Mouse (Mus musculus): ENCODE results near the gene Itgb3.

The Itgb3 gene

DNA sequence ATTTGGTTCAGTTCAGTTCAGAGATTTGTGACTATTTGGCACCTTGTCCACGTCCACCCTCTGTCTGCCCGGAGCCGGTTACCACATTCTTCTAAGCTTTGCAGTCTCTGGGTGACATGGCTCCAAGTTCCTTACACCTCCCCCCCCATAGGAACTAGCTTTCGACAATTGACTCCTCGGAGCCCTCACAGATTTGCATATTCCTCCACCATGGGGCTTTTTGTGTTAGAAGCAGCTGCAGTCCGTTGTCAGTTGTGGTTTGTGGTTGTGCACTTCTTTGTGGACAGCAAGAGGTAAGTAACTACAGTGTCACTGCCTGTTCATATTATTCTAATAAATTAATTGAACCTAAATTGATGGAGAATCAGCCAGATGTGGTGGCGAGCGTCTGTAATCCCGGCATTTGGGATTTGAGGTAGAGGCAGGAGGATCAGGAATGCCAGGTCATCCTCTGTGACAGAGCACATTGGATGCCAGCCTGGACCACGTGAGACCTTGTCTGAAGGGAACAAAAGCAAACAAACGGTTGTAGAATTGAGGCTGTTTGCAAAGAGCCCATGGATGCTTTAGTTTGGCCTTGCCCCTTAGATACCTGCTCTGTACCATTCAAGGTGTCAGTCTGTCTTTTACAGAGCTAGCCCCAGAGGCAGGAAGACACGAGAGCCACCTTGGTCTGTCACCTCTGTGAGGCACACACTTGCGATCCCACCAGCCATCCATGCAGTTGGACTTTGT is 25.0 kb upstream of the Itgb3 start:
- DNase-seq: no peak

DNA sequence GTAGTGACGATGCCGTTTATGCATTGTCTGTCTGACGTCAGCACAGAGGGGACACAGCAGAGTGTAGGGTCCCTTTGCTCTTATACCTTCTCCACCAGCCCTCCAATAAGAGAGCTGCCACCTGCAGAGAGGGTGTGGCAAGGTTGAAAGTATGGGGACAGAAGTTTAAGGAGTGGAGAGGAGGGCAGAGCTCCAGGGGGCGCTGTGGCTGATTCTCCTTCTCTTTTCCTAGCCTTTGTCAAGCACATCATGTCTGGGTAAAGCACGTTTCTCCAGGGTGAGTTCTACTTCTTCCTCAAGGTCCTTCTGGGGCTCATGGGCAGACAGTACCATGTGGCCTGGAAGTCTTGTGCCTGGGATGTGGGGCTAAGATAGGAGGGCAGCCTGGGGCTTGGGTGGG is 22.3 kb upstream of the Itgb3 start:
- DNase-seq: no peak

DNA sequence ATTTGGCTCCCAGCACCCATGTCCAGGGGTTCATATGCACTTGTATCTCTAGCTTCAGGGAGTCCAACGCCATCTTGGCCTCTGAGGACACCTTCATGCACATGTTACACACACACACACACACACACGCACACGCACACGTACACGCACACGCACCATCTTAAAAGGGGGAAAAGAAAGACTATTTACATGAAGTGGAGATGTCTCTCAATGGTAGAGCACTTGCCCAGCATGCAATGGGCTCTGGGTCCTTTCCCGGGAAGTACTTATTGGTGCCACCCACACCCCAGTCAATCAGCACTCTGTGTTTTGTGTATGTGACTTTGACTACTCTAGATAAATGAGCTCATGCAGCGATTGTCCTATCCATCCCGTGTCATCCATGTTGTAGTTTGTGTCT is 19.9 kb upstream of the Itgb3 start:
- no peak for DNase-seq

DNA sequence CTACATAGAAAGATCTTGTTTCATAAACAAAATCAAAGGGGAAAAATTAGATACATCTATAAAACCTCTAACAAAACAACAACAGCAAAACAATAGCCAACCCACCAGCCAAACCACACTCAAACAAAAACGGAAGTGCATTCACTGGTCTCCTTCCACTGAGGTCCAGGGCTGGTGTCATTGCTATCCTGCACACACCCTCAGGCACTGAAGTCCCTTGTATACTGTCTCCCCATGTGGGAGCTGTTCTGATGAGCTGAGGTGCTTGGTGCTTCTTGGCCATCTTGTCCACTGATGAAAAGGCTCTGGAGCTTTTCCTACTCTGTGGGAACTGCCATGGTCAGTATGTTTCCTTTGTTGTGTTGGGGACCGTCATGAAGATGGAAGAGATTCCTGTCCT is 19.3 kb upstream of the Itgb3 start:
- DNase-seq: no peak

DNA sequence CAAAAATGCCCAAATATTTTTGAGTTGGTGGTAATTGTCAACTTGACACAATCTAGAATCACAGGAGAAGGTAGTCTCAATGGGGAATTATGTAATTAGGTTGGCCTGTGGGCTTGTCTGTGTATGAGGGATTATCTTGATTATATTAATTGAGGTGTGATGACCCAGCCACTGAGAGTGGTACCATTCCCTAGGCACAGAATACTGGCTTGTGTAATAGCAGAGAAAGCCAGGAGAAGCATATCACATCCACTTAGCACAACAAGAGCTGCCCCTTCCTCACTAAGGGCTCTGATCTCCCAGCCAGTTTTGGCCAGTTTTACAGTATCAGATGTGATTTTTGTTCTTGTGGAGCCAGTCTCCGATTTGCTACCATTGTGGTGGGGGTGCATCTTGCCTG is 18.2 kb upstream of the Itgb3 start:
- no peak for DNase-seq

DNA sequence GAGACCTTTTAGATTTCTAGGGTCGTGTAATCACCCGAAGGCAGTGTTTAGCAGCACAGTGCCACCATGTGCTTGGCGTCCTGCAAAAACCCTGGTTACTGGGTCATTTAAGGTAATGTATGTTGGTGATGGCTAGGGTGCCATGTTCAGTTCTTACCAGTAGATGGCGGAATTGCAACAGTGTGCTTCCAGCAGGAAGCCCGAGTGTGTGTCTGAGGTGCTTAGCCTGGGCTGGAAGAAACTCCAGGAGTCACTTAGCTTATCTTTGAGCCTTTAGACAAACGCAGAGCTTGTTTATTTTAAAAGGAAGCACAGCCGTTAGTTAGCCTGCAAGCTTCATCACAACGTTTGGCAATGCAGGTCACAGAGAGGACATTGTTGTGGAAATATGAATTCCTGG is 17.7 kb upstream of the Itgb3 start:
- DNase-seq: peak; percentile 88

DNA sequence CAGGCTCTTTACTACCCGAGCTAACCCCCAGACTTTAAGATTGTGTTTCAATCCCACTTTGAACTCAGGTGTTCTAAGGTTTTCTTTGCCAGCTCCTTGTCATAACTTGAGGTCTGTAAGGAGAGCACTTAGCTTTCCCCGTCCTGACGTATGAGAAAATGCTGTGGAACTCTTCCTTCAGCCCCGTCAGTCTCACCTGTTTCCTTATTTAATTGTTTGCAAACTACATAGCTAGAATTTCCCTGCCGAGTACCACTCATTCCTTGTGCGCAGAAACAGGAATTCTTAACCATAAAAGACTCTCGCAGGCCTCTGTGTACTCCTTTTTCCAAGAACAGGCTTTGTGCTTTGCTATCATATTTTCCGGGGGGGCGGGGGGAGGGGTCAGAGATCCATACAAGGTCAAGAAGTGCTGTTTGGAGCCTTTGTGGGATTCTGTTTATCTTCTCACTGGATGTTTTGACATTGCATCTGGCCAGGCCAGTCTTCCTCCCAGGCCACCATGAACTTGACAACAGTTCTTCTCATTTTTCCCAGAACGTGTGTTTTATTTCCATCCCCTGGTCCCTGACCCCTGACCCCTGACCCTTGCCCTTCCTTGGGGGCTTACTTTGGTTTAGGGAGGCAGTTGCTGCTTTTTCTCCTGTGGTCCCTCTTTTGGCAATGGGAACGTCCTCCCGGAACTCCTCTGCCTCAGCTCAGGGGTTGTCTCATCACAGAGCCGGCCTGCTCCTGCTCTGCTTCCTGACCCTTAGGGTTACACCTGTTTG is 15.5 kb upstream of the Itgb3 start:
- DNase-seq: no peak

DNA sequence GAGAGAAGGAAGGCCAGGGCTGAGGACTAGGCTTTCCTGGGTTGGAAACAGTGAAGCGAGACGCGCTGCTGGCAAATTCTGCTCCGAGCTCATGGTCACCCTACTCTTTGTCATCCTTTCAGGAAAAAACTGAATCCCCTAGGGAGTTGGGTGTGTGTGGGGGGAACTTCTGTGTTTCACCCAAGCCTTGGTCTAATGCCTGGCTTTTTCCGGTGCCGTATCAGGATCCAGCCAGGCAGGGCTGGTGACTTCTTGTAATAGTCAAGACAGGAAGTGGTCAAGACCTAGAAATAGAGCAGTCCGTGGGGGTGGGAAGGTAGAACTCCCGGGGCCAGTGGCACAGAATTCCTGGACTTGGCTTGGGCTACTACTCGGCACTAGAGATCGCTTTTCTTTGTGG is 11.4 kb upstream of the Itgb3 start:
- no peak for DNase-seq

DNA sequence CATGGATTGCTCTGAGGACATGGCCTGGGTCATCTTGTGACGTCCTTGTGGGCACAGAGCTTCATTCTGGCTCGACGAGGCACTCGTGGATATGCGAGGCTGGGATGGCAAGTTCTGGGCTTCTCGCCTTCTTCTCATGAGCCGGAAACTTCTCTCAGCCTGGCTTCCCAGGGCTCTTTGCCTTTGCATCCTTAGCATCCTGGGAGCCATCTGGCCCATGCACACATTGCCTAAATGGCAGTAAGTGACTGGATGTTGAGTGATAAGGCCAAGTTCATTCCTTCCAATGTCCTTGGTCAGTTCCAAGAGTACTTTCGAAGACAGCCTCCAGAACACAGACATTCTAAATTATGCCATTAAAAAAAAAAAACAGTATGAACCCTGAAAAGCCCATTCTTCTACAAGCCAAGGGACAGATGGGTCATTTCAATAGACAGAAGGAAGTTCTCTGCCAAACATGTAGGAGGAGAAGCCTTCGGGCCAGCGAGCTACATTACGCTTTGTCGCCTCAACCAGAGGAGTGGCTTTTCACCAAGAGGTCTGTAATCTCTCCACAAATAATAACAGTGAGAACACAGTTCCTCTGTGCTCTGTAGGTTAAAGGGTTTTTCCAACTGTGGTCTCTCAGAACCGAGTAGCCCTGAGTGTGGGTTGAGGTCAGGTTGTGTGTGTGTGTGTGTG is 8.4 kb upstream of the Itgb3 start:
- DNase-seq: no peak

DNA sequence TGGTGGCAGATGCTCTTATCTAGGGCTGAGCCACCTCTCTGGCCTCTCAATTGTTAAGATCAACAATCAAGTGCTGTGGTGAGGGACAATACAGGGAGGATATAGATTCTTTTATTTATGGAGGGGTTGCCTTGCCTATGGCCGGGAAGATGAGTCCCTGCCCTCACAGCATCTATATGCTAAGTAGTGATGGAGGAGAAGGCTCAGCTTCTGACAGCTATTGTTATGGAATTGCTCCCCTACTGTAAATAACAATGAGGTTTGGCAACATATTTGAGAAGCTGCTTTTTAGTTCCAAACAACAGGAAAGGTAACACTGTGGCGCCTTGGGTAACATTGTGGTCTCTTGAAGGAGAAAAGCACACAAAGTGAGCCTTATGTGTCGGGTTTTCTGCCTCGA is 7.1 kb upstream of the Itgb3 start:
- no peak for DNase-seq

DNA sequence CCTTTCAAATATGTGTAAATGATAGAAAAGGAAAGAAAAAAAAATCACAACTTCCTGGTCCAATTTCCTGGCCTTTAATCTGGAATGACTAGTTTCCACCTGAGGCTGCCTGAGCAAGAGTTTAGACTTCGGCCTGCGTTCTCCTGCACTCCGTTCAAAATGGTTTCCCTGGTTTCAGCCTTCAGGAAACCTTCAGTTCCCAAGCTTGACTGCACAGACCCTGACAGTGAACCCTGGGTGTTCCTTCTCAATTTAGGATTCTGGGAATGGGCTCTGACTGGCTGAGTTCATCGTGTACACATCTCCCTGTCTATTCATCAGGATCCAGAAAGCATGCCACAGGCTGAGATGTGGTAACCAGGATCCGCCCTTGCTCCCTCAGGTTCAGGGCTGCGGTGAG is 3.6 kb upstream of the Itgb3 start:
- no peak for DNase-seq

DNA sequence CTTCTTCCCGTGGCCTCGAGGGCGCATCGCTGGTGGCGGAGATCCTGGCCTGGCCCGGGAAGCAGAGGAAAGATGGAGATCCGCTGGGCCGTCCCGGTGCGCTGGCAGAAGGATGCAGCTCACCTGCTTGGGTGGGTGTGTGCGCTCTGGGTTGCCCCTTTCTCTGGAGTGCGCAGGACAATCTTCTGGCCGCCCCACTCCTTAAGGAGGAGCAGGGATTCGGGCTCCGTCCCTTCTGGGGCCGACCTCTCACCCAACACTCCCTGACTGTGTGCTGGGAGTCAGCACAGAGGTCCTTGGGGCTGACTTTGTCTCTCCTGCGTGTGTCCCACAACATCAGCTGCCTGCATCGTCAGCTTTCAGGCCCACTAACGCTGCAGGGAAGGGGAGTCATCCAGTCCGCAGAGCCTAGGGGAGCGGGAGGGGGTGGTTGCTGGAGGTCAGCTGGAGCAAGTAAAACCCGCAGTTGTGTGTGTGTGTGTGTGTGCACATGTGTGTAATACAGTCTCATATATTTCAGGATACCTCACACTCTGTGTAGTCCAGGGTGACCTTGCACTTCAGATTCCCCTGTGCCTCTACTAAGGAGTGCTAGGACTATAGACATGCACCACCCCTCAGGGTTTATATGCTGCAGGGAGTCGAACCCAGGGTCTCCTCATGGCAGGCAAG is 585 bp downstream of the Itgb3 start:
- no peak for DNase-seq

DNA sequence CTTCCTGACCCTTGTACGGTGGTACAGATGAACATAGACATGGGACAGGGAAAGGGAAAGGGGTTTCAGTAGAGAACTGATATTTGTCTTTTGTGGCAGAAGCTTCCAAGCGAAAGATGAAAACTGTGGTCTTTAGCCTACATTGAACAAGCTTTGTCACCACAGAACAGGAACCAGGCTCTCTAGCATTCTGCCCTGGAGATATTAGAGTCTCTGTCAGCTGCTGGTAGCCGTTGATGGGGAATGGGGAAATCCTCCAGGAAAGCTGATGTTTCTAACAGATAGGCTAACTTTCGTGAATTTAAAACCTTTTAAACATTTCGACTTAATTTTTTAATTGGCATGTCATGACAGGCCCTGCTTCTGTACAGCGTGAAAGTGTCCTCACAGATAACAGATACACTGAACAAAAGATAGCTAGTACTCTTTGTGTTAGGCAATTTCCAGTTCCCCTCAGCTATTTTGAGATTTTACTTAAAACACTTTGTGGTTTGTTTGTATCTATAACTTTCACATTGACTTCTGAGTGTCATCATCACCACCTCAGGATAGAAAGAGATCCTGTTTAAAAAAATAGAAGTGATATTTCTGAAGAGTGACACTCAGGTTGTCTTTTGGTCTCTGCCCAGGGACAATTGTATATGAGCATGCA is 1.4 kb downstream of the Itgb3 start:
- DNase-seq: no peak

DNA sequence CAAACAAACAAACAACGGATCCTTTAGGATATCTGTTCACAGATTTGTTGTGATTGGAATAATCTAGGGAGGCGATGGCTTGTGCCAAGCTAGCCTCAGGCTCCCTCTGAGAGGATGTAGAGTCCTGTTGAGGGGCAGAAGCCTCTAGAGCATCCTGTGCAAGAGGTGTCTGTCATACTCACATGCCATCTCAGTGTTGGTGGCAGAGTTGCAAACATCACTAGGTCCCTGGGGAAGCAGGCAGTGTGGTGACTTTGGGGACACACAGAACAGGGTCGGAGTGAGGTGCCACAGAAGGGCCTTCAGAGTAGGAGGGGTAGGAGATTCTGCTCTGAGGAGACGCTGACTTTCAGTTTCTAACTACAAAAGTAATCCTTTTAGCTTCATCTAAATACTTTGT is 1.9 kb downstream of the Itgb3 start:
- DNase-seq: no peak

DNA sequence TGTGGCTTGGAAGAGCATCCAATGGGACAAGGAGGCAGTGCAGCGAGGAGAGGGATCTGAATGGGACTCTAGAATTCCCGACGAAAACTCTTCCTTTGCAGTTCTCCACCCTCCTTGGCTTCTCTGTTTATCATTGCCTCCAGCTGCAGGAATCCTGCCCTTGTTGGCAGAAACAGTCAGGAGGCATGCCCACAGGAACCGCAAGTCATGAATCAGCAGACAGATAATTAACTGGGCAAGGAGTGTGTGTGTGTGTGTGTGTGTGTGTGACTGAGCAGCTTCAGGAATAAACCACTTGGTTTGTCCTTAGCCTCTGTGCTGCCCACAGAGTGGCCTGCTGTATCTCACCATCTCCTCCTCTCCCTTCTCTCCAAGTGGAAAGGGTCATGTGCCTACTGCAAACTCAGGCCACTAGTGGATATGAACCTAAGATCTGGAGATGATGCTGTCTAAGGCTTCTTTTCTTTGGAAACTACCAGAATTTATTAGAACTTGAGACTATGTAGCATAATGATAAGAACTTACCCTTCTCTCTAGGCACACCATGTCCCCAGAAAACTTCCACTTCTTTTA is 3.9 kb downstream of the Itgb3 start:
- DNase-seq: peak; percentile 38

DNA sequence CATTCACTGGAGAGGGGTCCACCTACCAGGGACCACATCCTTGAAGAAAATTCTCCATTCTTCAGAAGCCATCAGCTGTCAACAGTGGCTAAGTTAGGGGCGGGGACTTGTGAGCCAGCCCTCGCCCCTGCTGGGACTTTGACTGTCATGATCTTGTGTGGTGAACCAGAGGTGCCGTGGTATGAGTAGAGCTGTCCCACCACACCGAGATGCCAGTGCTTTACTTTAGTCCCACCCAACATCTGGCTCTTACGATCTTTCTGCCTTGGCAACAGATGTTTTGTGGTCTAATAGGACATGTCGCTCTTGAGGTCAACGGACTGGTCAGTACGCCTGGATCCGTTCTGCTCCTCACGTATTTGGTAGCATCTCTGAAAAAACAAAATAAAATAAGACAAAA is 5.8 kb downstream of the Itgb3 start:
- no peak for DNase-seq

DNA sequence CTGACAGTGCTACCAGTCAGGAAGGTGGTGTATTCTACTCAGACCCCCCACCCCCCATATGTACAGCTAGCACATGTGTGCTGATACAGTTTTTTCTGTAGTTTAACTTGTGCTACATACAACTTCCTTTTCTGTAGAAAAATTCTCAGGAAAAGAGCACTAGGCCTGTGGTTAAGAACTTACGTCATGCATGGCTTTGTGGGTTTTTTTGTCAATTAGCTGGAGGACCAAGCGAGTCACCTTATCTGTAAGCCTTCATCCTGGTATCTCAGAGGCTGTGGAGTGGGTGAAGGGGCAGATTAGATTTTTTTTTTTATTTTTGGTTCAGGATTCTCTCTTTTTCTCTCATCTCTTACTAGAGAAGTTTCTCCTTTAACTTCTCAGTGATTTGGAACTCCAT is 6.3 kb downstream of the Itgb3 start:
- DNase-seq: no peak

DNA sequence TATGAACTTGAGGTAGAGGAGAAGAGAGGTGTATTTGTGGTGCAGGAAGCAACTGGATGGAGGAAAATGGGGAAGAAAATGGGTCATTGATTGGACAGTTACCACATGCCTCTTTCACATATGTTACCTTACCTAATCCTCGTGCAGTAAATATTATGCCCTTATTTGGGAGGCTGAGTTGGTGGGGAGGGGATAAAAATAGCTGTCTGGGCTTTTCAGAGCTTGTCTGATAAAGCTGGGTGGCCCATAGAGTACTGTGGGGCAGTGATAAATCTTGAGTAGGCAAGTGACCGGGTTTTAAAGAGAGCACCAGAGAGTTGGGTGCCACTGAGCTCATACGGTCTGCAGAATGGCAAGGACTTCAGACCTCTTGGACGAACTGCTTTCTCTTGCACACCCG is 8.4 kb downstream of the Itgb3 start:
- DNase-seq: no peak

DNA sequence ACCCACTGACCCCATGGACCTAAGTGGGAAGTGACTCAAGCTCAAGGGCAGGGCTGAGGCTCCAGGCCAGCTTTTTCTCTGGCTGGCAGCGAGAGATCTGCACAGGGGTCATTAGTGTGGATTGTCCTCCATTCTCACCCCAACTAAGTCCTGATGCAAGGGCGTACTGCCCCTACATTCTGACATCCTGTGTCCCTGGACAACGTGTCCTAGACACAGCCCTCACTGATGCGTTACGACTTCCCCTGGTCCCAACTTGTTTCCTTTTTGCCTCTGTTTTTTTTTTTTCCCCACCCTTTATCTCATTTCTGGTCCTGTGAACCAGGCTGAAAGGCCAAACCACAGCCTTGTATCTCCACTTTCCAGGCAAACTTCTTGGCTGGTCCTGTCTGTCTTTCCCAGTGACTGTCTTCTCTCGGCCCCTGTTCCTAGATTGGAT is 10.9 kb downstream of the Itgb3 start:
- DNase-seq: no peak

DNA sequence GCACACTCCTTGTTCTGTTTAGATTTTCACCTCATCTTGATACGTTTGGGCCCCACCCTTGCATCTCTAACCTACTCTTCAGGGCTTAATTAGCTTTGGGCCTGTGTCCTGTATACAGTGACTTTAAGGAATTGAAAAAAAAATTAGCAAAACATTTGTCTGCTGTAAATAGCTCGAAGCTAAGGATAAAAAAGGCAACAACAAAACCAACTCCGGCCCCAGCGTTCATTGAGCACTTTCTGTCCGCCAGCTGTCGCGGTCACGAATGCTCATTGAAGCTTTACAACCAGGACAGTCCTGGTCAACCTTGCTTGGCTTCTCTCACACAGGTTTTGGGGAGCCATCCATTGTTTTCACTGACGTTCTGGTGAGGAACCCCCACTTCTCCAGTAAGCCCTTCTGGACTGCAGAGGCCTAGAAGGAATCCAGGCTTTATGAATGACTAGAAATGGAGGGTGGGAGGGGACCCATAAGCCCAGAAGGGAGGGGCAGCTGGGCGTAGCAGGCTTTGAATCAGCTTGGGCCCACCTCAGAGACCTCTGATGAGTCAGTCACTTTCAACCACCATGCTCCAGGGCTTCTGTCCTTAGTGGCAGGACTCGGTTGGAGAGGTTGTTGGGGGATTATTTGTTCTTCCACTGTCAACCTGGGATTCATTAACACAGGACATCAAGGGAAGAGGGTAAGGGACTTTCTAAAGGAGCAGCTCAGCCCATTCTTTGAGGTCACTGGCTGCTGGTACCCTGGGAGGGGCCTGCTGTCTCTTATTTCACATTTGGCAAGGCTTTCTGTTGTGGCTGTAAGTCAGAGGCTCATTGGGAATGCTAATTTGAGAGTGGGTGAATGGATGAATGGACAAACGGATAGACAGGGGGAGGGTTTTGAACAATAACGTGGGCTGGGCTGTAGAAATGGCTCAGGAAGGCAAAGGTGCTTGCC is 11.6 kb downstream of the Itgb3 start:
- DNase-seq: no peak

Measured in lung, postnatal 14 days (tissue).